Mouse (Mus musculus) hindbrain, embryonic 15.5 days (tissue): ENCODE measurements around the gene Htt. TPM values are rescaled to one million over a fixed set of nuclear protein-coding genes. Genes with fewer than 3 reads are reported as not detected.
"Not testable (repeated sequence)": the region's sequence is repeated elsewhere in the genome, so short reads cannot be mapped to it uniquely, and the experiment has no call there.

ENCODE experiments used
- ATAC-seq: fragments of 200-750 bp; cut with Nextera tagmentation; 2 replicates; pipeline ENCODE4 v1.8.0; 2017; ENCODE audit warnings: low read depth, moderate number of reproducible peaks, moderate TSS enrichment; ENCODE audit not compliant: low FRiP score
- H3K27ac ChIP-seq: fragments of 300-500 bp; sonication (generic); replicated peaks from 2 replicates; pipeline ENCODE4 v1.5.1; 2015; ENCODE audit warnings: mild to moderate bottlenecking, inconsistent platforms
- H3K27me3 ChIP-seq: fragments of 300-500 bp; sonication (generic); 2 replicates; pipeline ENCODE4 v1.6.1; 2015; ENCODE audit warnings: control low read depth, inconsistent platforms
- H3K36me3 ChIP-seq: fragments of 300-500 bp; sonication (generic); 2 replicates; pipeline ENCODE4 v1.6.1; 2015; ENCODE audit warnings: control low read depth, inconsistent platforms
- H3K4me1 ChIP-seq: fragments of 300-500 bp; sonication (generic); replicated peaks from 2 replicates; pipeline ENCODE4 v1.6.1; 2015; ENCODE audit warnings: control low read depth, inconsistent platforms
- H3K4me2 ChIP-seq: fragments of 300-500 bp; sonication (generic); 2 replicates; pipeline ENCODE4 v1.6.1; 2015; ENCODE audit warnings: moderate library complexity, mild to moderate bottlenecking, inconsistent platforms
- H3K4me3 ChIP-seq: fragments of 300-500 bp; sonication (generic); 2 replicates; pipeline ENCODE4 v1.5.1; 2015; ENCODE audit warnings: mild to moderate bottlenecking, inconsistent platforms
- H3K9ac ChIP-seq: fragments of 300-500 bp; sonication (generic); 2 replicates; pipeline ENCODE4 v1.6.1; 2015; ENCODE audit warnings: inconsistent platforms
- H3K9me3 ChIP-seq: fragments of 300-500 bp; sonication (generic); 2 replicates; pipeline ENCODE4 v1.6.1; 2016; ENCODE audit warnings: control low read depth, inconsistent platforms
- WGBS: fragments of 180-500 bp; shearing (Covaris S2); methylation state at CpG from one replicate; pipeline ENCODE4 v1.1.7; 2015; 5-methylcytosine and 5-hydroxymethylcytosine counted together
- polyA plus RNA-seq: library from polyadenylated mRNA; unstranded; fragments of >200 nt; fragmentation: Nextera tagmentation; extraction: Ambion mirVana; gene quantifications from 2 replicates; pipeline ENCODE4 v1.2.1, GENCODE M21; 2015

Htt gene
- polyA plus RNA-seq, 1 experiment from 2014 or later = 13.8 TPM

DNA sequence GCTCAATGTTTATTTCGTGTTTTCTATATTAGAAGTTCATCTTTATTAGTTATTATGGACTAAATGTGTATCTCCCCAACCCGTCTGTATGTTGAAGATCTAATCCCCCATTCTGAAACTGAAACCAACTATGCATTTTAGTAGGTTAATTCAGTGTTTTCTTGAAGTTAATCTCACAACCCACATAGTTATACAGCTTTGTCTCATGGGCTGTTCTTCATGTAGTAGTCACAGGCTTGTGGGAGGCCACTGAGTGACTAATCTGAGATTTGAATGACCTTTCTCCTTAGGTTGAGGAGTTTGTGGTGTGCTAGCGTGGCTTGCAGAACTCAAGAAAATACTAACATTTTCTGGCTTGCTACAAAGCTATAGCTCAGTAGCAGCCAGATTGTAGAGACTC is 23.5 kb downstream of the Htt start:
- Histone ChIP-seq H3K36me3 (peaks cover 13% of the 10 kb centered on the region), H3K9ac (no peak overlapping the region), H3K27me3 (no peaks in the 10 kb centered on the region), H3K4me3 (no peak overlapping the region), H3K4me1 (no peaks in the 10 kb centered on the region), H3K4me2 (no peak overlapping the region), H3K9me3 (no peaks in the 10 kb centered on the region), H3K27ac (no peak overlapping the region)
- 95% methylated on average over 3 of the region's 3 CpGs for WGBS
- ATAC-seq = no peak

DNA sequence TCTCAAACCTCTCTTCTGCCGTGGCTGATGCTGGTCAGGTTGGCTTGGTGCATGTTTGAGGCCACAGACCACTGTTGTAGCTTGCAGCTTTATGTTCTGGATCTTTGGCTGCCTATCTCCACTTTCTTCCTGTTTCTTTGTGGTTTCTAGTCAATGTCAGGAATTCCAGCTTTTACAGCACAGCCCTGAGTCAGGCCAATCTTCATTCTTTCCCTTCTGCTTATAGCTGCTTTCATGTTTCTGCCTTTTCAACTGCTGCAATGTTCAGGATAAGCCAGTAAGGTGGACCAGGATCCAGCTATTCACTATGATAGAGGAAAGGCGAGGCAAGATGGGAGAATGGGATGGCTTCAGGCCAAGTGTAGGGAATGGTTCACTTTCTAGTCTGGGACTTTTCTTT is 29.6 kb downstream of the Htt start:
- no peak overlapping the region for H3K27ac ChIP-seq
- H3K4me2 ChIP-seq = no peak overlapping the region
- 86% methylated on average over 2 of the region's 2 CpGs for WGBS
- H3K9ac ChIP-seq = no peak overlapping the region
- H3K27me3 ChIP-seq = no peaks in the 10 kb centered on the region
- ATAC-seq = no peak
- peaks cover 37% of the 10 kb centered on the region for H3K36me3 ChIP-seq
- no peaks in the 10 kb centered on the region for H3K4me1 ChIP-seq
- H3K9me3 ChIP-seq = no peaks in the 10 kb centered on the region
- H3K4me3 ChIP-seq = no peak overlapping the region

DNA sequence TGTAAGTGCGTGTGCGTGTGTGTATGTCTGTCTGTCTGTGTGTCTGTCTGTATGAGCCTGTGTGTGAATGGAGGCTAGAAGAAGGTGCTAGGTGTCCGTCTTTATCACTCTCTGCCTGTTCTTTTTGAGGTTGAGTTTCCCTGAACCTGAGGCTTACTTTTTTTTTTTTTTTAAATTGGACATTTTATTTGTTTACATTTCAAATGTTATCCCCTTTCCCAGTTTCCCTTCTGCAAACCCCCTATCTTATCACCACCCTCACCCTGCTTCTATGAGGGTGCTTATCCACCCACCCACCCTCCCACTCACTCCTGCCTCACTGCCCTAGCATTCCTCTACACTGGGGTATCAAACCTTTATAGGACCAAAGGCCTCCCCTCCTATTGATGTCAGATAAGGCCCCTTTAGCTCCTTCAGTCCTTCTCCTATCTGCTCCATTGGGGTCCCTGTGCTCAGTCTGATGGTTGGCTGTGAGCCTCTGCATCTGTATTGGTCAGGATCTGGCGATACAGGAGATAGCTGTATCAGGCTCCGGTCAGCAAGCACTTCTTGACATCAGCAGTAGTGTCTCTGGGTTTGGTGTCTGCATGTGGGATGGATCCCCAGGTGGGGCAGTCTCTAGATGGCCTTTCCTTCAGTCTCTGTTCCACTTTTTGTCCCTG is 38.9 kb downstream of the Htt start:
- H3K9ac ChIP-seq = no peak overlapping the region
- no peak overlapping the region for H3K27ac ChIP-seq
- no peaks in the 10 kb centered on the region for H3K27me3 ChIP-seq
- no peaks in the 10 kb centered on the region for H3K4me1 ChIP-seq
- H3K4me3 ChIP-seq = no peak overlapping the region
- H3K36me3 ChIP-seq = peaks cover 50% of the 10 kb centered on the region
- H3K4me2 ChIP-seq = no peak overlapping the region
- H3K9me3 ChIP-seq = no peaks in the 10 kb centered on the region
- 98% methylated on average over 5 of the region's 5 CpGs for WGBS
- ATAC-seq = no peak

DNA sequence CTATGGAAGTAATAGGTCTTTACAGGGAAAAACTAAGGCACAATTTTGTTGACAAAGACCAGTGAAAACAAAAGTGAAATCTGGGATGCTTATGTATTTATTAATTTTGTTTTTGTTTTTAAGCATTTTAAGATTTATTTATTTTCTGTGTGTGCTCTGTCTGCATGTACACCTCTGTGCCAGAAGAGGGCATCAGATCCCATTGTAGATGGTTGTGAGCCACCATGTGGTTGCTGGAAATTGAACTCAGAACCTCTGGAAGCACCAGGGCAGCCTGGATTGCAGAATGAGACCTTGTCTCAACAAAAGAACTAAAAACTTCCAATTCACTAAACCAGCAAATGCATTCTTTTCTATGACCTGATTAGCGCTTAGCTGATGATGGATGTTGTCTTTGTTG is 44.5 kb downstream of the Htt start:
- WGBS = 92% methylated on average over 1 of the region's 1 CpGs
- H3K4me1 ChIP-seq = no peaks in the 10 kb centered on the region
- H3K4me2 ChIP-seq = no peak overlapping the region
- no peak for ATAC-seq
- no peak overlapping the region for H3K27ac ChIP-seq
- H3K9me3 ChIP-seq = no peaks in the 10 kb centered on the region
- H3K9ac ChIP-seq = no peak overlapping the region
- no peak overlapping the region for H3K4me3 ChIP-seq
- no peaks in the 10 kb centered on the region for H3K27me3 ChIP-seq
- peaks cover 40% of the 10 kb centered on the region for H3K36me3 ChIP-seq

DNA sequence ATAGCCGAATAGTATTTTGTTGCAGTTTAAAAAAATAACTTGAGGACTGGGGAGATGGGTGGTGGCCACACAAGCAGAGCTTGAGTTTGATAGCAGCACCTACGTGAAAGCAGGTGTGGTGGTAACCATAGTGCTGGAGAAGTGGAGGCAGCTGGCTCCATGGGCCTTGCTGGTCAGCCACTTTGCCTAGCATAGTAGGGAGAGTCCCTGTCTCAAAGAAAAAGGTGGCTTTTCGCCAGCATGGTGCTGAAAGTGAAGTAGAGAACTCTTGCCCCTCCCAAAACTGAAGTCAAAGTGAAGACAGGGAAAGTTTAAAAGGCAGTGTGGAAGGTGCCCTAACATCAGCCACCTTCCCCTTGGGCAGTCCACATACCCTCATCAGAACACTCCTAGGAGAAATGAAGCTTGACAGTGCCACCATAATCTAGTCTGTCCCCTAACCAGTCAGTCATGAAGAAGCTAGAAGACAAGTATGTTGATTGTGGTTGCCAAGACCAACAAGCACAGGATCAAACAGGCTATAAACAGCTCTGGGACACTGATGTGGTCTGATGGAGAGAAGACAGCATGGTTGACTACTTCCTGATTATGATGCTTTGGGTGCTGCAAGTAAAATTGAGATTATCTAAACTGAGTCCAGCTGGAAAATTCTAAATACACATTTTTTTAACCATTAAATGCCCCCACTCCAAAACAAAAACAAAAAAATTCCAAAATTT is 61.0 kb downstream of the Htt start:
- 95% methylated on average over 3 of the region's 3 CpGs for WGBS
- peaks cover 54% of the 10 kb centered on the region for H3K36me3 ChIP-seq

DNA sequence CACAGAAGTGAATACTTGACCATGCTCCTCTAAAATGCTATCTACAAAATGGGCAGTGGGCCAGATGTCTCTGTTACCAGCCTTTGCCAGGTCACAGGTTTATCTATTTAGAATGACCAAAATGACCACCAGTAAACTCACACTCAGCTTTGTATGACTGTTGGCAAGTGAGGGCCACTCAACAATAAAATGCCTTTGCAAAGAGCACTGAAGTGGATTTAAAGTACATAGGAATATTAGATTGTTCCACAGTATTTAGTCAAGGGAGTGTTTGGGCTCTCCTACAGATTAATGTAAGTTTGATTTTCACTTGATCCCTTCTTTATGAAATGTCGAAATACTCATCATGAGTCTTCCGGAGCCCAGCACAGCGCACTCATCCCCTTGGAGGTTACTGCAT is 92.5 kb downstream of the Htt start:
- H3K9me3 ChIP-seq = no peaks in the 10 kb centered on the region
- no peaks in the 10 kb centered on the region for H3K27me3 ChIP-seq
- no peak overlapping the region for H3K27ac ChIP-seq
- peaks cover 44% of the 10 kb centered on the region for H3K36me3 ChIP-seq
- no peak overlapping the region for H3K9ac ChIP-seq
- no peak overlapping the region for H3K4me3 ChIP-seq
- H3K4me2 ChIP-seq = no peak overlapping the region
- H3K4me1 ChIP-seq = no peaks in the 10 kb centered on the region
- no peak for ATAC-seq
- 96% methylated on average over 3 of the region's 3 CpGs for WGBS

More for the DNA sequence above, 61.0 kb downstream of the Htt start:
- no peak overlapping the region for H3K9ac ChIP-seq
- no peak overlapping the region for H3K27ac ChIP-seq
- H3K4me1 ChIP-seq = no peaks in the 10 kb centered on the region
- H3K4me3 ChIP-seq = no peak overlapping the region
- H3K27me3 ChIP-seq = no peaks in the 10 kb centered on the region
- H3K4me2 ChIP-seq = no peak overlapping the region
- no peak for ATAC-seq
- no peaks in the 10 kb centered on the region for H3K9me3 ChIP-seq

DNA sequence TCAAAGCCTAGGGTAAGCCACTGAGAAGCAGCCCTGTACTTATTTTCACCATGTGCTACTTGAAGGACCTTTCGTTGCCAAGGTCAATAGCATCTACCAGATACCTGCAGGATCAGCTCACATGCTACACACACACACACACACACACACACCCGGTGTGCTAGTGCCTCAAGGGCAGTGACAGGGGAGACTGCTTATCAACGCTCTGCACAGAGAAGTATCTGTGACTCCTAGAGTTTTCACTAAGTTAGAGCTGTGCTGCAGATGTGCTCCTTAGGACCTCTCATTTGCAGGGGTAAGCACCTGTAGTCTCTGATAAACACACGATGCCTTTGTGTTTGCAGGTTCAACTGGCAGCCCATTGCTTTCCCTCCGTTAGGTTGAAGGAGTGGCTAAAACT is 103.8 kb downstream of the Htt start:
- H3K27me3 ChIP-seq = no peaks in the 10 kb centered on the region
- H3K4me3 ChIP-seq = no peak overlapping the region
- no peak overlapping the region for H3K4me2 ChIP-seq
- no peaks in the 10 kb centered on the region for H3K9me3 ChIP-seq
- H3K9ac ChIP-seq = no peak overlapping the region
- no peaks in the 10 kb centered on the region for H3K4me1 ChIP-seq
- no peak overlapping the region for H3K27ac ChIP-seq
- no peak for ATAC-seq
- peaks cover 57% of the 10 kb centered on the region for H3K36me3 ChIP-seq
- 98% methylated on average over 5 of the region's 5 CpGs for WGBS

DNA sequence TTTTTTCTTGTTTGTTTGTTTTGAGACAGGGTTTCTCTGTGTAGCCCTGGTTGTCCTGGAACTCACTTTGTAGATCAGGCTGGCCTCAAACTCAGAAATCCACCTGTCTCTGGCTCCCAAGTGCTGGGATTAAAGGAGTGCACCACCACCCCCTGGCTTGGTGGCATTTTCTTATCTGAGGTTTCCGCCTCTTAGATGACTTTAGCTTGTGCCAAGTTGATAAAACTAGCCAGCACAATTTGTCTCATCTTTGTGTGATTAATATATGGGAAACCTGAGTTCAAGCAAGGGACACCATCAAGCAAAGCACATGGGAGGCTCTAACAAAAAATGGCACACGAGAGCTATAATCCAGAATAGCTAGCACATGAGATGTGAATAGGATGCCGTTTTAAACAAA is 118.8 kb downstream of the Htt start:
- H3K4me1 ChIP-seq, H3K4me3 ChIP-seq, H3K9me3 ChIP-seq, H3K9ac ChIP-seq, H3K27ac ChIP-seq, H3K4me2 ChIP-seq, H3K27me3 ChIP-seq, ATAC-seq: not testable (repeated sequence)
- H3K36me3 ChIP-seq = peaks cover 74% of the 10 kb centered on the region
- 98% methylated on average over 3 of the region's 3 CpGs for WGBS

DNA sequence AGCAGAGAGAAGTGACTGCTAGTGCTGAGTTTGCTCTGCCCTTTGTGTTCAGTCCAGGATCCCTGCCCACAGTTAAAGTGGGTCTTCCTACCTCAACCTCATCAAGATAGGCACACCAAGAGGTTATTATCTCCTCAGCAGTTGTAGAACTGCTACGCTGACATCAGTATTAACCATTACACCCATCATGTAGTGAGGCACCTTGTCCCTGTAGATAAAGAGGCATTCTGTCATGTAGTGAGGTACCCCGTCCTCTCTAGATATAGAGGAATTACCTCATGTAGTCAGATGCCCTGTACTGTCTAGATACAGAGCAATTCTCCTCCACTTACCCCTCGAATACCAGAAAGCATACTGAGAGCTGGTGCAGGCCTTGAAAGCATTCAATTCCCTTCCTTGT is 119.5 kb downstream of the Htt start:
- Histone ChIP-seq H3K27ac (no peak overlapping the region), H3K9ac (no peak overlapping the region), H3K4me2 (no peak overlapping the region), H3K4me1 (no peaks in the 10 kb centered on the region), H3K36me3 (peaks cover 67% of the 10 kb centered on the region), H3K9me3 (no peaks in the 10 kb centered on the region), H3K4me3 (no peak overlapping the region), H3K27me3 (no peaks in the 10 kb centered on the region)
- no peak for ATAC-seq
- WGBS = 92% methylated on average over 3 of the region's 3 CpGs

DNA sequence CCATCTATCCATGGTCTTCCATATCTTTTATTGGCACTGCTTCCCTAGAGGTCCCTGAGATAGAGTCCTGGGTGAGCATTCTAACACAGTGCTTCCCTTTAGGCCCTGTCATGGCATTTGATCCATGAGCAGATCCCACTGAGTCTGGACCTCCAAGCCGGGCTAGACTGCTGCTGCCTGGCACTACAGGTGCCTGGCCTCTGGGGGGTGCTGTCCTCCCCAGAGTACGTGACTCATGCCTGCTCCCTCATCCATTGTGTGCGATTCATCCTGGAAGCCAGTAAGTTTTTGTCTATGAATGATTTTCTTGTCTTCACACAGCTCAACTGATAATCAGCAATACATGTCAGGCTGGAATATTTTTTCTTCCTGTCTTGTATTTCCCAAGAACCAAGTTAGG is 123.7 kb downstream of the Htt start:
- H3K4me3 ChIP-seq = no peak overlapping the region
- H3K4me2 ChIP-seq = no peak overlapping the region
- H3K9me3 ChIP-seq = no peaks in the 10 kb centered on the region
- no peak for ATAC-seq
- no peak overlapping the region for H3K27ac ChIP-seq
- no peak overlapping the region for H3K9ac ChIP-seq
- no peaks in the 10 kb centered on the region for H3K4me1 ChIP-seq
- WGBS = 83% methylated on average over 3 of the region's 3 CpGs
- no peaks in the 10 kb centered on the region for H3K27me3 ChIP-seq
- peaks cover 71% of the 10 kb centered on the region for H3K36me3 ChIP-seq

DNA sequence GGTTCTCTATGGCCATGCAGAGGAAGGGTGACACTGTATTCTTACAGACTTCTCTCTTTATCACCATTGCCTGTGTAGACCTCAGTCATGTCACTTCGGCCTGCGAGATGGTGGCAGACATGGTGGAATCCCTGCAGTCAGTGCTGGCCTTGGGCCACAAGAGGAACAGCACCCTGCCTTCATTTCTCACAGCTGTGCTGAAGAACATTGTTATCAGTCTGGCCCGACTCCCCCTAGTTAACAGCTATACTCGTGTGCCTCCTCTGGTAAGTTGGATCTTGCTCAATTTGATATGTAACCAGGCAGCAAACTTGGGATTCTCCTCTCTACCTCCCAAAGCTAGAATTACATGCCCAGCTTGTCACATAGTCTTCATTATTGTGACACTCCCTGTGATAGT is 127.7 kb downstream of the Htt start:
- Histone ChIP-seq H3K9ac (no peak overlapping the region), H3K27ac (no peak overlapping the region), H3K4me3 (no peak overlapping the region), H3K36me3 (peaks cover 74% of the 10 kb centered on the region), H3K4me1 (no peaks in the 10 kb centered on the region), H3K27me3 (no peaks in the 10 kb centered on the region), H3K4me2 (no peak overlapping the region), H3K9me3 (no peaks in the 10 kb centered on the region)
- WGBS = 90% methylated on average over 4 of the region's 4 CpGs
- no peak for ATAC-seq

DNA sequence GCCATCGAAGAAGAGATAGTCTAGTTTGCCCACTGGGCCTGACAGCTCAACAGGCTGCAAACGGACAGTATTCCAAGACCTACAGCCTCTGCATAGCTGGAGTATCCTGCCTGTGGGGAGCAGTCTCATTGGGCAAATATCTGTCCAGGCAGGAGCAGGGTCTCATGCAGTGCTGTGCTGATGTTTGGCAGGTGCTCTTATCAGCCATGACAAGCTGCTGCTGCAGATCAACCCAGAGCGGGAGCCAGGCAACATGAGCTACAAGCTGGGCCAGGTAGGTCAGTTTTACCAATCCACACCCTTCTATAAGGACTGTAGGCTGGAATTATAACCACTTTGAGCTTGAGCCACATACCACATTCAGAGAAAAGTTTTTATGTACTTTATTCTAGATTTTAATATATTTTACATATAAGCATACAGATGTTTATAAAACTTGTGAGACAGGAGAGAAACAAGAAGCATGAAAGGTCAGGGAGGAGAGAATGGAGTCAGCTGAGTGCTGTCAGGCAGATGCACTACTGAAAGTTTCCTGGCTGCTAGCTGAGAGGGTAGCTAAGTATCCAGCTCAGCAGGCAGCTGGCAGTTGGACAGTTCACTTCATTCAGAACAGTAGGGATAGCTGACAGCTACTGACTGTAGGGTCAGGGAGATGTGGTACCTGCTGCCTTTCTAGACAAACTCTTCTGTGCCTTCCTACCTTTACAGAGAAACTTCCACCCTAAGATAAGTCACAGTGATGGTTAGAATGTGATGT is 135.3 kb downstream of the Htt start:
- Histone ChIP-seq H3K4me1 (no peaks in the 10 kb centered on the region), H3K27me3 (no peaks in the 10 kb centered on the region), H3K4me3 (no peak overlapping the region), H3K4me2 (no peak overlapping the region), H3K9ac (no peak overlapping the region), H3K36me3 (peaks cover 71% of the 10 kb centered on the region), H3K9me3 (no peaks in the 10 kb centered on the region), H3K27ac (no peak overlapping the region)
- WGBS = 90% methylated on average over 3 of the region's 3 CpGs
- no peak for ATAC-seq
